Mouse (Mus musculus) spleen, adult 2 months (tissue): Measurements from ENCODE around the gene Srsf1. TPM values are rescaled to one million over a fixed set of nuclear protein-coding genes. Genes with fewer than 3 reads are reported as not detected.

Experiments
- DNase-seq, 2 experiments: peaks; one replicate each; pipeline versions ENCODE4 v3.0.0 to v3.0.0-alpha.2; 2012 to 2021; ENCODE audit warnings: low spot score in 2 of 2, low read depth in 1 of 2
- H3K27ac ChIP-seq: fragments of 200-500 bp; 2 replicates; pipeline ENCODE4 v1.5.1; 2012; ENCODE audit warnings: low read length, inconsistent platforms; ENCODE audit not compliant: insufficient read depth
- H3K27me3 ChIP-seq: fragments of 200-500 bp; 2 replicates; pipeline ENCODE4 v1.6.1; 2012; ENCODE audit warnings: mild to moderate bottlenecking, moderate library complexity, low read length, inconsistent platforms; ENCODE audit not compliant: control insufficient read depth, insufficient read depth
- H3K36me3 ChIP-seq: fragments of 200-500 bp; 2 replicates; pipeline ENCODE4 v1.6.1; 2012; ENCODE audit warnings: mild to moderate bottlenecking, low read length, inconsistent platforms; ENCODE audit not compliant: control insufficient read depth, insufficient read depth
- H3K4me1 ChIP-seq: fragments of 200-500 bp; 2 replicates; pipeline ENCODE4 v1.6.1; 2011; ENCODE audit warnings: inconsistent platforms; ENCODE audit not compliant: control insufficient read depth, insufficient read depth, insufficient read length
- H3K4me3 ChIP-seq: fragments of 200-500 bp; 2 replicates; pipeline ENCODE4 v1.5.1; 2011; ENCODE audit warnings: mild to moderate bottlenecking, inconsistent platforms; ENCODE audit not compliant: insufficient read depth, insufficient read length; ENCODE audit errors: extremely low read depth
- CTCF ChIP-seq: fragments of 200-500 bp; IDR thresholded peaks from 2 replicates; pipeline ENCODE4 v1.5.1; 2011; ENCODE audit warnings: mild to moderate bottlenecking, inconsistent platforms; ENCODE audit not compliant: insufficient read depth, insufficient read length, insufficient replicate concordance; ENCODE audit errors: extremely low read depth
- POLR2A ChIP-seq: fragments of 200-500 bp; IDR thresholded peaks from 2 replicates; pipeline ENCODE4 v1.6.1; 2011; ENCODE audit warnings: low read depth, low read length, inconsistent platforms
- WGBS: fragments of 180-500 bp; shearing (Covaris S2); methylation state at CpG from one replicate; pipeline ENCODE4 v1.1.7; 2018; 5-methylcytosine and 5-hydroxymethylcytosine counted together
- polyA plus RNA-seq: library from polyadenylated mRNA; depleted of rRNA; stranded (reverse); fragments of >200 nt; gene quantifications from 2 replicates; pipeline ENCODE4 v1.2.3, GENCODE M21; 2012

Srsf1 gene
- polyA plus RNA-seq, 1 experiment, result 106 TPM

GRCm38 (mm10) chr11:88052638-88053037 lies 5.5 kb downstream of the Srsf1 start:
- Histone ChIP-seq H3K4me3 (no peak overlapping the region), H3K4me1 (peaks cover 3% of the 10 kb centered on the region; the same call in 1 of the 2 replicates), H3K36me3 (peaks cover 13% of the 10 kb centered on the region), H3K27ac (no peak overlapping the region), H3K27me3 (no peaks in the 10 kb centered on the region)
- 90% methylated on average over 4 of the region's 4 CpGs for WGBS
- DNase-seq, result no peak
- no peak for TF ChIP-seq POLR2A
- TF ChIP-seq CTCF, result no peak

GRCm38 (mm10) chr11:88053821-88054220 lies 6.6 kb downstream of the Srsf1 start:
- peaks cover 3% of the 10 kb centered on the region; the same call in 1 of the 2 replicates for H3K4me1 ChIP-seq
- H3K27ac ChIP-seq, result no peak overlapping the region
- no peak overlapping the region for H3K4me3 ChIP-seq
- no peak for DNase-seq
- TF ChIP-seq POLR2A (no peak), CTCF (no peak)
- 73% methylated on average over 3 of the region's 3 CpGs for WGBS
- H3K27me3 ChIP-seq, result no peaks in the 10 kb centered on the region
- H3K36me3 ChIP-seq, result peaks cover 13% of the 10 kb centered on the region

- Histone ChIP-seq H3K36me3 (peaks cover 10% of the 10 kb centered on the region), H3K4me1 (no peaks in the 10 kb centered on the region), H3K27me3 (no peaks in the 10 kb centered on the region), H3K27ac (no peak overlapping the region), H3K4me3 (no peak overlapping the region)
- TF ChIP-seq POLR2A (no peak), CTCF (no peak)
- WGBS, result 58% methylated on average over 1 of the region's 1 CpGs
- peak in 1 of 2 experiments; percentile 54 for DNase-seq
These were observed 7.4 kb downstream of the Srsf1 start for GRCm38 (mm10) chr11:88054589-88054988.

GRCm38 (mm10) chr11:88055777-88056176 lies 8.6 kb downstream of the Srsf1 start:
- no peaks in the 10 kb centered on the region for H3K27me3 ChIP-seq
- DNase-seq, result no peak
- no peak for TF ChIP-seq POLR2A
- no peak for TF ChIP-seq CTCF
- WGBS, result 83% methylated on average over 2 of the region's 2 CpGs
- H3K4me1 ChIP-seq, result no peaks in the 10 kb centered on the region
- peaks cover 8% of the 10 kb centered on the region for H3K36me3 ChIP-seq
- H3K4me3 ChIP-seq, result no peak overlapping the region
- no peak overlapping the region for H3K27ac ChIP-seq

GRCm38 (mm10) chr11:88057788-88058187 lies 10.6 kb downstream of the Srsf1 start:
- H3K27me3 ChIP-seq, result no peaks in the 10 kb centered on the region
- 0 out of 2 replicates have a peak, but pooled peaks cover 1% of the 10 kb centered on the region for H3K36me3 ChIP-seq
- H3K27ac ChIP-seq, result no peak overlapping the region
- H3K4me1 ChIP-seq, result no peaks in the 10 kb centered on the region
- no peak for DNase-seq
- TF ChIP-seq CTCF, result no peak
- TF ChIP-seq POLR2A, result no peak
- 80% methylated on average over 2 of the region's 2 CpGs for WGBS
- no peak overlapping the region for H3K4me3 ChIP-seq

- no peaks in the 10 kb centered on the region for H3K27me3 ChIP-seq
- H3K36me3 ChIP-seq, result no peaks in the 10 kb centered on the region
- DNase-seq, result peak in 1 of 2 experiments; percentile 16
- H3K4me1 ChIP-seq, result no peaks in the 10 kb centered on the region
- 52% methylated on average over 2 of the region's 2 CpGs for WGBS
- TF ChIP-seq POLR2A, result no peak
- TF ChIP-seq CTCF, result peak; percentile 63; the same call in 1 of the 2 replicates
- no peak overlapping the region for H3K4me3 ChIP-seq
- H3K27ac ChIP-seq, result no peak overlapping the region
These were observed 12.0 kb downstream of the Srsf1 start for GRCm38 (mm10) chr11:88059141-88059540.

GRCm38 (mm10) chr11:88061892-88062625 lies 14.9 kb downstream of the Srsf1 start:
- peak; percentile 22; the same call in 1 of the 2 replicates for TF ChIP-seq CTCF
- no peak for TF ChIP-seq POLR2A
- Histone ChIP-seq H3K27me3 (no peaks in the 10 kb centered on the region), H3K27ac (no peak overlapping the region), H3K4me1 (no peaks in the 10 kb centered on the region), H3K4me3 (no peak overlapping the region), H3K36me3 (no peaks in the 10 kb centered on the region)
- WGBS, result 50% methylated on average over 2 of the region's 2 CpGs
- DNase-seq, result peak in 1 of 2 experiments; percentile 22
